Mouse (Mus musculus): ENCODE measurements around the gene Barhl2. TPM values are rescaled to one million over a fixed set of nuclear protein-coding genes. Genes with fewer than 3 reads are reported as not detected.

The Barhl2 gene
- total RNA-seq, 2 experiments from 2014 or later: 0.12 to 0.26 TPM

- DNase-seq (ENCODE audit: extremely low spot score in 1 of 2, low spot score in 1 of 2): no peak
These were observed 2.7 kb downstream of the Barhl2 start for GRCm38 (mm10) chr5:106455106-106455920.

DNA sequence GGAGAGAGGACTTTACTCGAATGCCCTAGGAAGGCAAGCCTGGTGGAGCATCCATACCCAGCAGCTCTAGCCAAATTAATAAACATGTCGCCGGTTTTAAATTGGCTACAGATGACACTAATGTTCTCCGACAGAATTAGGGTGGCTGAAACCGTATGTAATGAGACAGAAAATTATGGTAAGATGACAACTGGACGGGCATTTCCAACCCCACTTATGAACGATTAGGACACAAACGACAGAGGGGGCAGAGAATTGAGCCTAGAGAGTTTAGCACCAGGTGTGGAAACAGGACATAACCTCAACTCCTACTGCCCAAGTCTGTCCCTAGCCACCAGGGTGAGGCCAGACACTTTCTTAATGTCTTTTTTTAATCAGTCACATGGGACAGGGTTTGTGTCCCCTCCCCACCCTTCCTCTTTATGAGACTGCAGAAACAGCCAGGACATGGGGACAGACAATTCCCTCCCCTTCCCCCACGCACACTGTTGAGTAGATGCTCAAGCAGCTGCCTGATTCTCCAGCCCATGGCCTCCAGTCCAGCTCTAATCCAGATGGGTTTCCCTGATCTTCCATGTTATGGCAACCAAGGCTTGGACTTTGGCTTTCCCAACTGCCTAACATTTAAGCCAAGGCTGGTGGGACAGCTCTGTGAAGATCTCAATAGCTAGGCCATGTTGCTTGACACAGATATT is 3.4 kb downstream of the Barhl2 start:
- no peak for DNase-seq (ENCODE audit: extremely low spot score in 1 of 2, low spot score in 1 of 2)

DNA sequence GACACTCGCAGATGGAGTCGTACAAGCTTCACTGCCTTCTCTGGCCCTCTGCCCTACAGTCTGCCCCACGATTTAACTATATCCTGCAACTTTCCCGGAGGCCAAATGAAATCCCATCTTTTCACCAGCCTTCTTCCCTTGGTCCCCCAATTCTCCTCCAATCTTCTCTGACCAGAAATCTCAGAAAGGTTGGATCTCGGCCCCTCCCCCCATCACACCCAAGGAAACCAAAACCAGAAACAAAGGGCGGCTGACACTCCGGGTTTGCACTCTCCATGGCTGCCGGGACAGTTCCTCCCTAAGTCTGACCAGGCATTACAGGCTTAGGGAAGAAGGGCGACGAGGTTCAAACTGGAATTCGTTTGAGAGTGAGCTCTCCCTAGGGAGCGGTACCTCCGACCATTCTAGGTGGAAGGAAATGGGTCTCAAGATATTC is 4.1 kb downstream of the Barhl2 start:
- DNase-seq (ENCODE audit: extremely low spot score in 1 of 2, low spot score in 1 of 2): no peak

DNA sequence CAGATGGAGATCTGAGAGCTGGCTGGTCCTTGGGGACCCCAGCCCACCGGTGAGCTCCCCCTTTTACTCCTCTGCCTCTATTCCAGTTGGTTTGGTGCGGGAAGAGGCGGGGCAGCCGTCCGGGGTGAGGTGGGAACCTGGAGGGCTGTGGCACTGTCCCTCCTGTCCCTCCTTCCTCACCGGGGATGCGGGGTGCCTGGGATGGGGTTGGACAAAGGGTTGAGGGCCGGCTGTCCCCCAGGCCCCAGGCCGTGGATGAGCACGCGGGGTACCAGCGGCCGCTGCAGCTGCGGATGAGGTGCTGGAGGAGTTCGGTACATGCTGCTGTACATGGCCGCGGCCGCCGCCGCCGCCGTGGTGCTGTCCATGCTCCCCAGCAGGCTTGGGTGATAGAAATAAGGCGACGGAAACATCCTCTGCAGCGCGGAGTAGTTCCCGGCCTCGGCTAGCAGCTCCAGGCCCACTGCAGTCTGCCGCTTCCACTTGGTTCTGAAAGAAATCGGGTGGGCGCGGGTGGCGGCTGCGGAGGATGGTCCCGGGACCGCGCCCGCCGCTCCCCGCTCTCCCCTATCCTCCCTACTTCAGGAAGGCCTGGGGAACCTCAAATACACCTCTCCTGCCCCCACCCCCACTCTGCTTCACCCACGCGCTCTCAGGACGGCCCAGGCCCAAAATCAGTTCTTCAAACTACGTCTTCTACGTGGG is 4.6 kb downstream of the Barhl2 start:
- DNase-seq (ENCODE audit: extremely low spot score in 1 of 2, low spot score in 1 of 2): no peak

GRCm38 (mm10) chr5:106452686-106453085 is 5.3 kb downstream of the Barhl2 start:
- DNase-seq (ENCODE audit: extremely low spot score in 1 of 2, low spot score in 1 of 2): no peak

DNA sequence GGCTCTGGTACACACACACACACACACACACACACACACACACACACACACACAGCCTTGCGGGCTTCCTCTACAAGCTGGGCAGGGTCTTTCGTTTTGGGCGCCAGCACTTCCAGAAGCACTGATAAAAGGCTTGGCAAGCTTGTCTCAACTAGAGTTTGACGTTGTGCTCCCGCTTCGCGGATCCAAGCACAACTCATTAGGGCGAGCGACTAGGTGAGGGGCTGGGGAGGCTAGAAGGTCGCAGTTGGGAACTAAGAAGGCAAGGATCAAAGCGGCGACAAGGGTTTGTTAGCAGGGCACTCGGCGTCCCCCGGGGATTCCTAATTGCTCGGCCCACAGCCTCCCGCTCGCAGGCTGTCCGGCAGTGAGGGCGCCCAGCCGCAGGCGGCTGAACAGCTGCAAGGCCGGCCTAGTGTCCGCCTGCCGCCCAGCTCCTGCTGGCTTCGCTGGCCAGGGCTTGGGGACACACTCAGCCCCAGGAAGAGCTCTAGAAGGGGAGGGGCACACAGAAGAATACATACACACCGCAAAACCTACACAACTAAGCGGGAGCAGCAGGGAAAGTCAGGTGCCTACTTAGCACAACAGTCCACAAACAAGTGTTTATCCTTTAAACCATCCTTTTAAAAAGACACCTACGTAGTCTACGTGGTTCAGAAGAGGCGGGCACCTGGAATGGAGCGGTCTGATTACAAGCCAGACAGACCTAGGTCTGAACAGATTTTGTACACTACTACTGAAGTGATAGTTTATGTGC is 6.1 kb downstream of the Barhl2 start:
- no peak for DNase-seq (ENCODE audit: extremely low spot score in 1 of 2, low spot score in 1 of 2)

GRCm38 (mm10) chr5:106450426-106451160 is 7.4 kb downstream of the Barhl2 start:
- DNase-seq (ENCODE audit: extremely low spot score in 1 of 2, low spot score in 1 of 2): no peak

DNA sequence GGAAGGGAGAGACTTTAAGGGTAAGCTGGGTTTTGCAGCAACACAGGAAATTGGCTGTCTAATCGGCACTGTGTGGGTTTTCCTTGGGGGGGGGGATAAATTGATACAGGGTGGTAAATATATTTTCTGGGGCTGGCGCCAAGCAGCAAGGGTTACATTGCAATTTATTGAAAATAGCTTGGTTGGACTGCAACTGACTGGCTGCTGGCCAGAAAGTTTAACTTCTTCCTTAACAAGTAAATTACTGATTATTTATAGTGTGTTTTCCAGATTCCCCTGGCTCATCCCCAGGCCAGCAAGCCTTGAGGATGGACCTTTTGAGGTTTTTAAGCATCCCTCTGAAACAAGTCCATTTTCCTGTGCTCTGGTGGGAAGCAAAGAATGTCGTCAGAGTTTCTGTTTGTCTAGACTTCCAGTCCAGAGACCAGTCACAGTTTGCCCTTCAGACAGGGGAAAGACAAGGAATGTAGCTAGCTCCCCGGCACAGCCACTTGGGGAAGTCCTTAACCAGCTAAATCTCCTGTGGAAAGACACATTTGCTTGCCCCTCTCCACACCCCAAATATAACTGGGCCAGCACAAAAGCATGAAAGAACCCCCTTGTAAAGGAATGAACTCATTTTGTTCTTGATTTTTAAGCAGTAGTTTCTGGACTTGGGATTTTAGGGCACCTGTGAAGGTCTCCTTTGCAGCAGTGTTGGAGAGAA is 8.1 kb downstream of the Barhl2 start:
- no peak for DNase-seq (ENCODE audit: extremely low spot score in 1 of 2, low spot score in 1 of 2)

DNA sequence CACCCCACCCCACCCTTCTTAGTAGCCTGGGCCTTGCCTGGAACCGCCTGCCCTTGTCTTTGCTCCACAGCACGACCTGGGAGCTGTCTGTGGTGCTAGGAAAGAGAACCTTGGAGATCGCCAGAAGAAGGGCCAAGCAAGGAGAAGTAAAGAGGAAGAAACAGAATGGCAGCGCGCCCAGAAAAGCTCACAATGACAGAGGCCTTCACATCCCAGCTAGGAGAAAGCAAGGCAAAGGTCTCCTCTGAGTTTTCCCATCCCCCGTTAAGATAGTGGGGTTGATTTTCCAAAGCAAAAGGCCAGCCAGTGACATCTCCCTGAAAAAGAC is 9.2 kb downstream of the Barhl2 start:
- no peak for DNase-seq (ENCODE audit: extremely low spot score in 1 of 2, low spot score in 1 of 2)

DNA sequence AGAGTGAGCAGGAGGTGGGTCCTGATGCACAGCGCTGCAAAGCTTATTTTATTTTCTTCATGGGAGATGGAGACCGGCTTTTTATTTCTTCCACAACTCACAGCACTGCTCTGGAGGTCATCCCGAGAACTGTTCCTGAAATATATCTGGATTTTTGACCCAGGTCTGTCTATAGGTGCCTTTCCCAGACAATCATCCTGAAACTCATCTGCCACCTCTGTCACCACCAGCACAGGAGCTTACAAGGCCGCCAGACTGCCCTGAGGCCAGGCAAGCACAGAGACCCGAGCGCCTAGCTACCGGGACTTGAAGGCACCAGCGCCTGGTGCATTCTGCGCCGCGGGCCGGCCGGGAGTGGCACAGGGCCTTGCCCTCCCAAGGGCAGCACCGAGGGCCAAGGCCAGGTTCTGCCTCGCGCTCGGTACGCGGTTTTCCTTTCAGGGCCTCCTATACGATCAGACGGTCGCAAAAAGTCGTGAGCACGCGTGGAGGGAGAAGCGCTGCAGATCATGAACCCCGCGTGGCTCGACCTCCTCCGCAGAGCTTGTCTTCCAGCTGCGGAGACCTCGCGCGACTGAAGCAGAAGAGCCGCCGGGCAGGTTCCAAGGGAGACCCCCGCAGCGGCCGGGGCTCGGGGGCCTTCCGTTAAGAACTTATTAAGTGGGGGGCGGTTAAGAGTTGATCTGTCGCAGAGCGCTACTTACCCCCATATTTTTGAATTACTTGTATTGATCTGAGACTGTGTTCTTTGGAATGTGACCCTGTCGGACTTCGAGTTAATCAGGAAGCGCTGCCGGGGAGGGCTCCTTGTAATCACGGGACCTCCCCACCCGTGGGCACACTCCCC is 9.8 kb downstream of the Barhl2 start:
- DNase-seq (ENCODE audit: extremely low spot score in 1 of 2, low spot score in 1 of 2): no peak

- no peak for DNase-seq (ENCODE audit: extremely low spot score in 1 of 2, low spot score in 1 of 2)
These were observed 10.7 kb downstream of the Barhl2 start for GRCm38 (mm10) chr5:106447091-106447820.

GRCm38 (mm10) chr5:106446593-106446992 is 11.4 kb downstream of the Barhl2 start:
- DNase-seq (ENCODE audit: extremely low spot score in 1 of 2, low spot score in 1 of 2): no peak

GRCm38 (mm10) chr5:106445681-106446080 is 12.3 kb downstream of the Barhl2 start:
- no peak for DNase-seq (ENCODE audit: extremely low spot score in 1 of 2, low spot score in 1 of 2)

GRCm38 (mm10) chr5:106438916-106439315 is 19.1 kb downstream of the Barhl2 start:
- no peak for DNase-seq (ENCODE audit: extremely low spot score in 1 of 2, low spot score in 1 of 2)

DNA sequence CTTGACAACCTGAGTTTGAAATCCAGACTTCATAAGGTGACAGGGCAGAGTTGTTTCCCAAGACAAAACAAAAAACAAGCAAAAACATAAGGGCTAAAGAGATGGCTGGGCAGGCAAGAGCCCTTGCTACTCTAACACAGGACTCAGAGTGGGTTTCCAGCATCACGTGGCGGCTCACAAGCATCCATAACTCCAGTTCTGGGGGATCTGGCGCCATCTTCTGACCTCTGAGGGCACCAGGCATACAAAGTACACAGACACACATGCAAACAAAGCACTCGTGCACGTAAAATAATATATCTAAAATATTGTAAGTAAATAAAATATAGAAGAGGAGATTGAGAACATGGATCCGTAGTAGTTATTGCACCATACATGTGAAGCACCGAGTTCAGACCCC is 31.9 kb downstream of the Barhl2 start:
- DNase-seq (ENCODE audit: extremely low spot score in 1 of 2, low spot score in 1 of 2): no peak

GRCm38 (mm10) chr5:106420871-106421270 is 37.1 kb downstream of the Barhl2 start:
- no peak for DNase-seq (ENCODE audit: extremely low spot score in 1 of 2, low spot score in 1 of 2)

- DNase-seq (ENCODE audit: extremely low spot score in 1 of 2, low spot score in 1 of 2): no peak
These were observed 37.6 kb downstream of the Barhl2 start for GRCm38 (mm10) chr5:106420370-106420769.

DNA sequence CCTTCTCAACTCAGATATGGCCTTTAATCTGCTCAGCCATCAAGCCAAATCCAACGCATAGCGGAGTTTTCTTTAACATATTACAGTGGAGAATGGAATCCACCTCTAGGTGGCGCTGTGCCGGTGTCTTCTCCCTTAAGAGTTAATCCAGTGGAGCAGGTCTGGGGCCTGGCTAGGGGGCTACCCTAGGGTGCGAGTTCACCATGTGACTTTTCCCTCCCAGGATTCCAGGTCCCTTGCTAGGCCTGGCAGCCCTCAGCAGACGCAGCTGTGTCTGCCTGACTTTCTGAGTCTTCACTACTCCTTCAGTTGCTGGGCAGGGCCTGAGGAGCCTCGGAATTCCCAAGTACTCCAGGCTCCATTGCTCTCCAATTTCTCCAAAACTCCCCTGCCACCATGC is 40.8 kb downstream of the Barhl2 start:
- no peak for DNase-seq (ENCODE audit: extremely low spot score in 1 of 2, low spot score in 1 of 2)
